Mouse (Mus musculus): Measurements from ENCODE around the gene Plin4. TPM values are rescaled to one million over a fixed set of nuclear protein-coding genes. Genes with fewer than 3 reads are reported as not detected.
A peak's percentile ranks its signal among the peaks of the same experiment; 100 is the strongest.

The Plin4 gene
- polyA plus RNA-seq, 1 experiment from 2014 or later, result 0.05 TPM

GRCm38 (mm10) chr17:56139355-56139754, 29.8 kb upstream of the Plin4 start:
- peaks cover 27% of the 10 kb centered on the region for H3K4me1 ChIP-seq (replicated peaks)
- no peak for ATAC-seq (ENCODE audit: insufficient number of reproducible peaks, low FRiP score)

DNA sequence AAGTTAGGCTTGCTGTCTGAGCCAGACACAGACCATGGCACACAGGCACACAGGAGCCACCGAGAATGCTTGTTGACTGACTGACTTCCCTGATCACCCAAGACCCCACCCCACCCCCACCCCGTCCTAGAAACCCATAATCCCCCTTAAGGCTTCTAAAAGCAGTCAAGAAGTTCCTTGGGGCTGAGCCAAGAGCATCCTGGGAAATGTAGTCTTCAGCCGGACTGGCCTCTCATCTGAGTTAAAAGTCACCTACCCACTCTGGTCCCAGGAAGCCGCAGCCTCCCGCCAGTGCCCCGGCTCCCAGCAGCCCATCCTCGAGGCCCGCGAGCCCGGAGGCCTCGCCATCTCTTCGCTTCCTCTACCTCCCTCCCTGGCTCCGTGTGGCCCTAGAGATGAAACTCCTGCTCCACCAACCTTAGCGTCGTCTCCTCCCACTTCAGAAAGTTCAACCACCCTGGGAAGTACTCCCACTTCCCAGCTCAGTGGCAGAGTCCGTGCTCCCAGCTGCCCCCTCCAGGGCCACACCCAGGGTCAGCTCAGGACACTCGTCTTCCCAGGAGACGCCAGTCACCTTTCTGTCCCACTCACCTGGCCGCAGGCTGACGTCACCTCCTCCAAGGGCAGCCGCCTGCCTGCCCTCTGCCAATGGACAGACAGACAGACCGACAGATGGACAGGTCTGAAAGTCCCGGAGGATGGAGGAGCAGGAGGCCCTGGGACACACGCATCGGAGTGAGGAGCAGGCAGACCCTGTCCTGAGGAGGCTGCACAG, 28.4 kb upstream of the Plin4 start:
- Histone ChIP-seq H3K4me1 (replicated peaks) (peaks cover 40% of the 10 kb centered on the region), H3K4me3 (no peak overlapping the region), H3K9me3 (replicated peaks) (no peaks in the 10 kb centered on the region), H3K36me3 (no peaks in the 10 kb centered on the region), H3K27ac (ENCODE audit: poor library complexity, severe bottlenecking) (no peak overlapping the region), H3K27me3 (replicated peaks) (peaks cover 80% of the 10 kb centered on the region), H3K4me2 (peak overlapping the region; percentile 31), H3K9ac (no peak overlapping the region)
- ATAC-seq (ENCODE audit: insufficient number of reproducible peaks, low FRiP score), result no peak
- 21% methylated on average over 25 of the region's 25 CpGs for WGBS

More at GRCm38 (mm10) chr17:56139355-56139754, 29.8 kb upstream of the Plin4 start:
- peak overlapping the region; percentile 69 for H3K4me3 ChIP-seq
- H3K27ac ChIP-seq (ENCODE audit: poor library complexity, severe bottlenecking), result no peak overlapping the region
- WGBS, result 13% methylated on average over 18 of the region's 21 CpGs
- H3K9me3 ChIP-seq (replicated peaks), result no peaks in the 10 kb centered on the region
- H3K36me3 ChIP-seq, result no peaks in the 10 kb centered on the region
- peak overlapping the region; percentile 92 for H3K4me2 ChIP-seq
- H3K27me3 ChIP-seq (replicated peaks), result peaks cover 94% of the 10 kb centered on the region
- H3K9ac ChIP-seq, result peak overlapping the region; percentile 64; the same call in 1 of the 2 replicates

GRCm38 (mm10) chr17:56136558-56136957, 27.0 kb upstream of the Plin4 start:
- Histone ChIP-seq H3K9ac (no peak overlapping the region), H3K4me2 (no peak overlapping the region), H3K36me3 (no peaks in the 10 kb centered on the region), H3K27me3 (replicated peaks) (peaks cover 66% of the 10 kb centered on the region), H3K4me1 (replicated peaks) (peaks cover 30% of the 10 kb centered on the region), H3K4me3 (no peak overlapping the region), H3K9me3 (replicated peaks) (no peaks in the 10 kb centered on the region), H3K27ac (ENCODE audit: poor library complexity, severe bottlenecking) (no peak overlapping the region)
- 70% methylated on average over 7 of the region's 7 CpGs for WGBS
- ATAC-seq (ENCODE audit: insufficient number of reproducible peaks, low FRiP score), result no peak

DNA sequence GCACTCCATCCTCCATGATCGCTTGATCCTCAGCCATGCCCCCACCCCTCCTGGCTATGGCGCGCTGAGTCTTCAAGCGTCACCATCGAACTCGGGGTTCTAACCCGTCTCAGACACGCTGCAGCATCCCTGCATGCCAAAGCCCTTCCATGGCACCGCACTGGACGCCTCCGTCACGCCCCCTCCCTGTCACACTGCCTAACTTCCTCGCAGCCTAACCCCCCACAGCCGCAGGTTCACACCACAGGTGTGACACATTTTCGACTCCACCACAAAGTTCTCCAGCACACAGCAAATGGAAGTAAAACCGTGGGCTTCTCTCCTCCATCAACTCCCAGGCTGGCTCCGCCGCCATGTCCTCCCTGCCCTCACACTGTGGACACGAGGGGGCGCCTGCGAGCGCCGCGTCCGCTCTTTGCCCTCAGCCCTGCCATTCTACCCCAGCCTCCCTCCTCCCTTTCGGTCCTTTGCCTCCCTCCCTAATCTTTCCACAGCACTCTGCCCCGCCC, 24.9 kb upstream of the Plin4 start:
- Histone ChIP-seq H3K9me3 (replicated peaks) (peaks cover 7% of the 10 kb centered on the region; the same call in 1 of the 2 replicates), H3K27me3 (replicated peaks) (peaks cover 45% of the 10 kb centered on the region), H3K36me3 (no peaks in the 10 kb centered on the region), H3K4me2 (peak overlapping the region; percentile 78), H3K4me3 (peak overlapping the region; percentile 39), H3K9ac (peak overlapping the region; percentile 44; the same call in 1 of the 2 replicates), H3K4me1 (replicated peaks) (peaks cover 21% of the 10 kb centered on the region), H3K27ac (ENCODE audit: poor library complexity, severe bottlenecking) (no peak overlapping the region)
- no peak; the same call in 1 of the 2 replicates for ATAC-seq (ENCODE audit: insufficient number of reproducible peaks, low FRiP score)
- under 1% methylated on average over 27 of the region's 27 CpGs for WGBS

DNA sequence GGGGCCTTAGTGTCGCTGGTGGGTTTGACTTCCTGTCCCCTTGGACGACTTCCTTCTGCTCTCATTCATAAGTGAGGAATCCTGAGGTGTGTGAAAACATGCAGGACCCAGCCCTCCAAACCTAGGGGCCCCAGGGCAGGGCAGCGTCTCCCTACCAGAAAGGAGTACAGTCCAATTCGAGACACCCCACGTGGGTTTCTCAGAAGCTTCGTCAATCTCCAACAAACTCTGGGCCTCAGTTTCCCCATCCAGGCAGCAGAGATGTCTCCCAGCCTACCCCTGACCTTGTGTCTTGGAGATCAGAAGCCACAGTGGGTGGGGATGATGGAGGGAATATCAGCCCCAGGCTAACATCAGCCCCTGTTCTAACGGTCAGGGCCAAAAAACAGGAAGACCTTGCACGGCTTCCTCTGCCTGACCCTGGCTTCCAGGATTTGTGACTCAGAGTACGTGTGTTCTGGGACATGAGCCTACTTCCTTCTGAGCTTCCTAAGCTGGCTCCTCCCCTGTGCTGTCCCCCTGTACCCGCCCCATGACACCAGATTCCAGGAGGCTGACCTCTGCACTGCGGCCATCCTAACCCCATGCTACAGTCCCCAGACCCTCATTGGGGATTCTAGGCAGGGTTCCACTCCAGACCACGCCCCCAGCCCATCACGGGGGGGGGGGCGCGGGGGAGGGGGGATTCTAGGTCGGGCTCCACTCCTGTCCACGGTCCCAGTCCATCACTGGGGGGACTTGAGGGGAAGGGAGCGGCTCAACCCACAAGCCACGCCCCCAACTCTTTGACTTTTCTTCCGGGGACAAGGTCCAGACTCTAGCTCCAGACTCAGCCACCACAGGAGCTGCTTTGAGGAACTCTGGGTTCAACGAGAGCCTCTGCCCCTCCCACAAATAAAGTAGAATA, 24.1 kb upstream of the Plin4 start:
- Histone ChIP-seq H3K9me3 (replicated peaks) (peaks cover 7% of the 10 kb centered on the region; the same call in 1 of the 2 replicates), H3K27ac (ENCODE audit: poor library complexity, severe bottlenecking) (peak overlapping the region; percentile 20; the same call in 1 of the 2 replicates), H3K4me1 (replicated peaks) (peaks cover 18% of the 10 kb centered on the region), H3K27me3 (replicated peaks) (peaks cover 37% of the 10 kb centered on the region), H3K4me3 (peak overlapping the region; percentile 39), H3K4me2 (peak overlapping the region; percentile 78), H3K9ac (peak overlapping the region; percentile 44; the same call in 1 of the 2 replicates), H3K36me3 (no peaks in the 10 kb centered on the region)
- 14% methylated on average over 21 of the region's 21 CpGs for WGBS
- peak; percentile 69 for ATAC-seq (ENCODE audit: insufficient number of reproducible peaks, low FRiP score)

- peaks cover 27% of the 10 kb centered on the region for H3K27me3 ChIP-seq (replicated peaks)
- 3% methylated on average over 14 of the region's 14 CpGs for WGBS
- H3K4me1 ChIP-seq (replicated peaks), result peaks cover 18% of the 10 kb centered on the region
- no peak overlapping the region for H3K27ac ChIP-seq (ENCODE audit: poor library complexity, severe bottlenecking)
- H3K4me3 ChIP-seq, result no peak overlapping the region
- H3K36me3 ChIP-seq, result no peaks in the 10 kb centered on the region
- peaks cover 7% of the 10 kb centered on the region; the same call in 1 of the 2 replicates for H3K9me3 ChIP-seq (replicated peaks)
- no peak overlapping the region for H3K9ac ChIP-seq
- H3K4me2 ChIP-seq, result no peak overlapping the region
- ATAC-seq (ENCODE audit: insufficient number of reproducible peaks, low FRiP score), result no peak
Measured at GRCm38 (mm10) chr17:56132661-56133060, 23.1 kb upstream of the Plin4 start.

DNA sequence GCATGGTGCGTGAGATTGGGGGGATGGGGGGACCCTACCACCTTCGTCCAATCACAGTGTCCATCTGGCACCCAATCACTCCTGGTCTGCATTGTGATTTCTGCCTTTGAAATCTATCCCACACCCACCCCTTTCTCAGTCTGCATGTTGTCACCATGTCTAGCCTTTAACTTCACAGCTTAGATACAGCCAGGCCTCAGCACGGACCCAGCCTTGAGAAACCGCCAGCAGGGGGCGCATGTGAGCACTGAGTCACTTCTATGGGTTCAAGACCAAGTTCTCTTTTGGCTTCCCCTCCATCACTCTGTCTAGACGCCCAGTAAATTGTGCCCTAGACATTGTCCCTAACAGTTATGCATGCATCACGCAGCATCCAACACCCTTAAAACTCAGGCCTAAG, 22.2 kb upstream of the Plin4 start:
- Histone ChIP-seq H3K9ac (no peak overlapping the region), H3K27ac (ENCODE audit: poor library complexity, severe bottlenecking) (no peak overlapping the region), H3K4me3 (no peak overlapping the region), H3K27me3 (replicated peaks) (peaks cover 19% of the 10 kb centered on the region; the same call in 1 of the 2 replicates), H3K4me2 (no peak overlapping the region), H3K9me3 (replicated peaks) (peaks cover 7% of the 10 kb centered on the region; the same call in 1 of the 2 replicates), H3K36me3 (no peaks in the 10 kb centered on the region), H3K4me1 (replicated peaks) (peaks cover 18% of the 10 kb centered on the region)
- WGBS, result 45% methylated on average over 7 of the region's 7 CpGs
- no peak for ATAC-seq (ENCODE audit: insufficient number of reproducible peaks, low FRiP score)

GRCm38 (mm10) chr17:56131136-56131535, 21.5 kb upstream of the Plin4 start:
- Histone ChIP-seq H3K9ac (no peak overlapping the region), H3K27me3 (replicated peaks) (peaks cover 15% of the 10 kb centered on the region; the same call in 1 of the 2 replicates), H3K4me2 (no peak overlapping the region), H3K36me3 (no peaks in the 10 kb centered on the region), H3K4me1 (replicated peaks) (peaks cover 18% of the 10 kb centered on the region), H3K9me3 (replicated peaks) (peaks cover 7% of the 10 kb centered on the region; the same call in 1 of the 2 replicates), H3K4me3 (no peak overlapping the region), H3K27ac (ENCODE audit: poor library complexity, severe bottlenecking) (no peak overlapping the region)
- 92% methylated on average over 10 of the region's 10 CpGs for WGBS
- ATAC-seq (ENCODE audit: insufficient number of reproducible peaks, low FRiP score), result no peak

DNA sequence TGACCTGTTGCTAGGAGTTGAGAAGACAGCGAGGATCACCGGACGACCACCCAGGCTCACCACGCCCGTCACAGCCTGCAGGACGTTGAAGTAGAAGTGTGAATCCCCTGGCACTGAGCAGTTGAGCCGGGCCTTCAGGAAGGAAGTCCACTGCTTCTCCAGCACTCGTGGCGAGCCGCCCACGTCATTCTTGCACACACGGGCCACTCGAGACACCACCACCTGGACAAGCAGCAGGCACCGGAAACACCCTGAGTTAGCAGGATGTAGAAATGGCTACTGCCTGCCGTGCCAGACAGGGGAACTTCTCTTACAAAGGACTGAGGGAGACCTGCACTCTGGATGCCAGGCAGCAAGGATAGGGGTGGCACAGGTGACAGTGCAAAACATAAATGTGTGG, 18.6 kb upstream of the Plin4 start:
- no peak for ATAC-seq (ENCODE audit: insufficient number of reproducible peaks, low FRiP score)
- no peak overlapping the region for H3K4me3 ChIP-seq
- H3K36me3 ChIP-seq, result no peaks in the 10 kb centered on the region
- peaks cover 14% of the 10 kb centered on the region for H3K4me1 ChIP-seq (replicated peaks)
- no peak overlapping the region for H3K27ac ChIP-seq (ENCODE audit: poor library complexity, severe bottlenecking)
- no peak overlapping the region for H3K9ac ChIP-seq
- H3K9me3 ChIP-seq (replicated peaks), result peaks cover 9% of the 10 kb centered on the region; the same call in 1 of the 2 replicates
- peaks cover 25% of the 10 kb centered on the region for H3K27me3 ChIP-seq (replicated peaks)
- 78% methylated on average over 15 of the region's 15 CpGs for WGBS
- H3K4me2 ChIP-seq, result no peak overlapping the region

GRCm38 (mm10) chr17:56126175-56126574, 16.6 kb upstream of the Plin4 start:
- 70% methylated on average over 11 of the region's 11 CpGs for WGBS
- H3K4me2 ChIP-seq, result no peak overlapping the region
- H3K27ac ChIP-seq (ENCODE audit: poor library complexity, severe bottlenecking), result no peak overlapping the region
- peaks cover 22% of the 10 kb centered on the region for H3K9me3 ChIP-seq (replicated peaks)
- no peak overlapping the region for H3K9ac ChIP-seq
- no peaks in the 10 kb centered on the region for H3K36me3 ChIP-seq
- no peak overlapping the region for H3K4me3 ChIP-seq
- peaks cover 11% of the 10 kb centered on the region for H3K4me1 ChIP-seq (replicated peaks)
- ATAC-seq (ENCODE audit: insufficient number of reproducible peaks, low FRiP score), result no peak
- peaks cover 46% of the 10 kb centered on the region for H3K27me3 ChIP-seq (replicated peaks)

GRCm38 (mm10) chr17:56125276-56125630, 15.7 kb upstream of the Plin4 start:
- Histone ChIP-seq H3K4me3 (no peak overlapping the region), H3K9ac (no peak overlapping the region), H3K4me1 (replicated peaks) (peaks cover 18% of the 10 kb centered on the region), H3K4me2 (no peak overlapping the region), H3K9me3 (replicated peaks) (peaks cover 16% of the 10 kb centered on the region), H3K36me3 (no peaks in the 10 kb centered on the region), H3K27me3 (replicated peaks) (peaks cover 55% of the 10 kb centered on the region), H3K27ac (ENCODE audit: poor library complexity, severe bottlenecking) (no peak overlapping the region)
- no peak for ATAC-seq (ENCODE audit: insufficient number of reproducible peaks, low FRiP score)
- WGBS, result 86% methylated on average over 4 of the region's 4 CpGs
